Mouse (Mus musculus) right cerebral cortex, postnatal 25 days (tissue): ENCODE measurements around the gene Mgst2.

ENCODE experiments used
- DNase-seq: peaks from one replicate; pipeline ENCODE4 v3.0.0; 2022

The Mgst2 gene

GRCm38 (mm10) chr3:51702701-51703286 lies 42.6 kb downstream of the Mgst2 start:
- no peak for DNase-seq

GRCm38 (mm10) chr3:51703478-51703877 lies 43.3 kb downstream of the Mgst2 start:
- DNase-seq = no peak

GRCm38 (mm10) chr3:51705220-51705619 lies 45.1 kb downstream of the Mgst2 start:
- no peak for DNase-seq

- no peak for DNase-seq
Observed at GRCm38 (mm10) chr3:51708375-51708745, 48.2 kb downstream of the Mgst2 start.

GRCm38 (mm10) chr3:51708746-51709411 lies 48.7 kb downstream of the Mgst2 start:
- DNase-seq = peak; percentile 68

GRCm38 (mm10) chr3:51712382-51712781 lies 52.2 kb downstream of the Mgst2 start:
- no peak for DNase-seq

GRCm38 (mm10) chr3:51713233-51713632 lies 53.1 kb downstream of the Mgst2 start:
- DNase-seq = no peak

GRCm38 (mm10) chr3:51714469-51714868 lies 54.3 kb downstream of the Mgst2 start:
- DNase-seq = no peak

GRCm38 (mm10) chr3:51717455-51717854 lies 57.3 kb downstream of the Mgst2 start:
- DNase-seq = no peak

GRCm38 (mm10) chr3:51717909-51718308 lies 57.7 kb downstream of the Mgst2 start:
- DNase-seq = no peak

- DNase-seq = no peak
Observed at GRCm38 (mm10) chr3:51719373-51719772, 59.2 kb downstream of the Mgst2 start.

- no peak for DNase-seq
Observed at GRCm38 (mm10) chr3:51719982-51720381, 59.8 kb downstream of the Mgst2 start.

- DNase-seq = no peak
Observed at GRCm38 (mm10) chr3:51726257-51726656, 66.1 kb downstream of the Mgst2 start.

- DNase-seq = no peak
Observed at GRCm38 (mm10) chr3:51727487-51727886, 67.3 kb downstream of the Mgst2 start.

GRCm38 (mm10) chr3:51727968-51728367 lies 67.8 kb downstream of the Mgst2 start:
- no peak for DNase-seq

- no peak for DNase-seq
Observed at GRCm38 (mm10) chr3:51728456-51728855, 68.3 kb downstream of the Mgst2 start.

GRCm38 (mm10) chr3:51729109-51729918 lies 69.2 kb downstream of the Mgst2 start:
- no peak for DNase-seq

- no peak for DNase-seq
Observed at GRCm38 (mm10) chr3:51730662-51731061, 70.5 kb downstream of the Mgst2 start.

- no peak for DNase-seq
Observed at GRCm38 (mm10) chr3:51731949-51732636, 71.9 kb downstream of the Mgst2 start.
